Comparison of ENCODE assay signal across 7 mouse cellular contexts in the genomic region with DNA sequence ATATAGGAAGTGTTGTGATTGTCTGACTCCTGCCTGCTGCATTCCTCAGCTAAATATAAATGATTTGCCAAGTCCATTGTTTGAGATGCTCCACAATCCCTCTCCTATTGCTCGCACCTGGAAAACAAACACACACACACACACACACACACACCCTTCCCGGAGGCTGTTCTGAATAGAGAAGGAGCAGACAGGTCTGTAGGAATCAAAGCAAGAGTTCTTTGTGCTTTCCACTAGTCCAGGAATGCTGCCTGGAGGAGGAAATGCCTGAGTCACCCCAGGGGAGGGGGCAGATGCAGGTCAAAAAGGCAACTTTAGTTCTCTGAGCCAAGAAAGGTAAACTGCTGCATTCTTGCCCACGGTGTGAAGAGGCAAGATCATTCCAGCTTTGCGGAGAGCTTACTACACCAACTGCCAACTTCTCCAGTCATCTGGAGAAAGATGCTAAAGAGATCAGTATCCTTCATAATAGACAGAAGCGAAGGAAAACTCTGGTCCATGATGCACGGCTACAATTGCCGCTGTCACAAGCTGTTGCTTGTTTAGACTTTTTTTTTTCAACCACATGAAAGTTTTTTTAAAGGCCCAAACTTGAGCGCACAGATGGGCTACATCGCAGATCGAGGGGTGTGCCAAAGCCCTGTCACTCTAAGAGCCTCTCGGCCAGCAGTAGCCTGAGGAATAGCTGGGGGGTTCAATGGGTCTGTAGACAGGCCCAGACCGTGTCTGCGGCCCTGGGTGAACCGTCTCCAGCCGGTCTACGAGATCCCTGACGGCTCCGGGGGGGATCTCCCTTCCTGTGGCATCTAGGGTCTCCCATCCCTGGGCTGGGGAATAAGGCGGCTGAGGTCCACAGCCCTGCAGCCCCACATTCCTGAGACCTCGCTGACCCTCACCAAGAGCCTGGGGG. TPM values are rescaled to one million over a fixed set of nuclear protein-coding genes. Genes with fewer than 3 reads are reported as not detected.
DNase-seq lines count a peak whose midpoint lies in the region; ATAC-seq and TF ChIP-seq lines count a peak whose summit lies in the region.

No protein-coding gene starts in this region.

- peak overlapping the region; percentile 79 for H3K9ac ChIP-seq in embryonic facial prominence, embryonic 15.5 days
- peak overlapping the region; percentile 68 for H3K9ac ChIP-seq in hindbrain, embryonic 11.5 days (ENCODE audit: low read depth, low read length)
- peak overlapping the region; percentile 86 for H3K9ac ChIP-seq in limb, embryonic 14.5 days (ENCODE audit: low read depth, low read length, severe bottlenecking)
- H3K9ac ChIP-seq in neural tube, embryonic 11.5 days (ENCODE audit: low read length) = peak overlapping the region; percentile 69

- peak overlapping the region; percentile 92 for H3K4me2 ChIP-seq in embryonic facial prominence, embryonic 15.5 days (replicated peaks)
- peak overlapping the region; percentile 82 for H3K4me2 ChIP-seq in hindbrain, embryonic 11.5 days (replicated peaks; ENCODE audit: low read depth, low read length)
- peak overlapping the region; percentile 86 for H3K4me2 ChIP-seq in limb, embryonic 14.5 days (replicated peaks; ENCODE audit: low read depth, low read length, severe bottlenecking)
- H3K4me2 ChIP-seq in neural tube, embryonic 11.5 days (ENCODE audit: low read depth) = peak overlapping the region; percentile 85

- no peak for TF ChIP-seq CTCF in C2C12 (IDR thresholded peaks at IDR 0.05; ENCODE audit: control insufficient read depth, insufficient read depth, insufficient read length)

- TF ChIP-seq POLR2A in limb, embryonic 14.5 days (IDR thresholded peaks at IDR 0.05; ENCODE audit: borderline replicate concordance, extremely low read depth, insufficient read depth, insufficient read length) = no peak

- H3K79me2 ChIP-seq in C2C12 (ENCODE audit: control insufficient read depth, insufficient read depth) = no peaks in the 10 kb centered on the region

- peak overlapping the region; percentile 34 for H3K4me3 ChIP-seq in C2C12 (ENCODE audit: insufficient read depth, poor library complexity, severe bottlenecking)
- H3K4me3 ChIP-seq in embryonic facial prominence, embryonic 15.5 days (replicated peaks) = peak overlapping the region; percentile 73
- peak overlapping the region; percentile 73 for H3K4me3 ChIP-seq in hindbrain, embryonic 11.5 days (ENCODE audit: low read depth, low read length)
- H3K4me3 ChIP-seq in limb, embryonic 14.5 days (replicated peaks; ENCODE audit: low read length) = peak overlapping the region; percentile 81
- peak overlapping the region; percentile 64 for H3K4me3 ChIP-seq in neural tube, embryonic 11.5 days (ENCODE audit: low read depth, low read length)

- H3K27me3 ChIP-seq in C2C12 (ENCODE audit: control insufficient read depth, insufficient read depth, insufficient read length) = no peaks in the 10 kb centered on the region
- no peaks in the 10 kb centered on the region for H3K27me3 ChIP-seq in embryonic facial prominence, embryonic 15.5 days
- peaks cover 6% of the 10 kb centered on the region; the same call in 1 of the 2 replicates for H3K27me3 ChIP-seq in hindbrain, embryonic 11.5 days (ENCODE audit: control insufficient read depth, insufficient read depth, low read length)
- no peaks in the 10 kb centered on the region for H3K27me3 ChIP-seq in limb, embryonic 14.5 days (ENCODE audit: control insufficient read depth, insufficient read depth, low read length)
- no peaks in the 10 kb centered on the region for H3K27me3 ChIP-seq in neural tube, embryonic 11.5 days (ENCODE audit: control insufficient read depth, insufficient read depth, low read length)

- no peaks in the 10 kb centered on the region for H3K79me3 ChIP-seq in C2C12 (ENCODE audit: low read depth)

- H3ac ChIP-seq in C2C12 (ENCODE audit: control insufficient read depth, insufficient read length, low read depth) = peak overlapping the region; percentile 72

- H3K9me3 ChIP-seq in embryonic facial prominence, embryonic 15.5 days (replicated peaks) = no peaks in the 10 kb centered on the region
- H3K9me3 ChIP-seq in hindbrain, embryonic 11.5 days (ENCODE audit: control insufficient read depth, low read length) = no peaks in the 10 kb centered on the region
- no peaks in the 10 kb centered on the region for H3K9me3 ChIP-seq in limb, embryonic 14.5 days (ENCODE audit: control insufficient read depth, low read length)
- H3K9me3 ChIP-seq in neural tube, embryonic 11.5 days (ENCODE audit: control insufficient read depth, low read length) = no peaks in the 10 kb centered on the region

- peaks cover 39% of the 10 kb centered on the region for H3K4me1 ChIP-seq in embryonic facial prominence, embryonic 15.5 days
- no peaks in the 10 kb centered on the region for H3K4me1 ChIP-seq in hindbrain, embryonic 11.5 days (replicated peaks; ENCODE audit: control insufficient read depth, insufficient read depth, low read length)
- H3K4me1 ChIP-seq in limb, embryonic 14.5 days (ENCODE audit: control insufficient read depth, insufficient read depth, low read length) = peaks cover 9% of the 10 kb centered on the region
- H3K4me1 ChIP-seq in neural tube, embryonic 11.5 days (ENCODE audit: control insufficient read depth, insufficient read depth, low read length) = peaks cover 6% of the 10 kb centered on the region; the same call in 1 of the 2 replicates

- peak overlapping the region; percentile 91 for H3K27ac ChIP-seq in embryonic facial prominence, embryonic 15.5 days (replicated peaks)
- H3K27ac ChIP-seq in hindbrain, embryonic 11.5 days (ENCODE audit: low read depth, low read length) = peak overlapping the region; percentile 36; the same call in 1 of the 2 replicates
- peak overlapping the region; percentile 82 for H3K27ac ChIP-seq in limb, embryonic 14.5 days (replicated peaks; ENCODE audit: low read depth, low read length)
- peak overlapping the region; percentile 30; the same call in 1 of the 2 replicates for H3K27ac ChIP-seq in neural tube, embryonic 11.5 days (ENCODE audit: low read depth, low read length)

- DNase-seq in 3T3-L1 (ENCODE audit: low read depth, low spot score) = peak; percentile 70
- peak; percentile 57 for DNase-seq in hindbrain, embryonic 11.5 days (ENCODE audit: low spot score)
- peak; percentile 43 for DNase-seq in limb, embryonic 14.5 days (ENCODE audit: low spot score)
- peak; percentile 41 for DNase-seq in neural tube, embryonic 11.5 days (ENCODE audit: low spot score)

- peak; percentile 39; the same call in 1 of the 2 replicates for ATAC-seq in embryonic facial prominence, embryonic 15.5 days (ENCODE audit: insufficient number of reproducible peaks, low FRiP score, low TSS enrichment, low read depth)
- peak; percentile 64 for ATAC-seq in hindbrain, embryonic 11.5 days (ENCODE audit: low FRiP score)
- peak; percentile 28 for ATAC-seq in limb, embryonic 14.5 days (ENCODE audit: low FRiP score, low read depth)
- ATAC-seq in neural tube, embryonic 11.5 days (ENCODE audit: insufficient read depth, low FRiP score, low TSS enrichment) = peak; percentile 46
- no peak for ATAC-seq in monocyte, adult 5-6 weeks (replicated peaks; ENCODE audit: insufficient number of reproducible peaks, low FRiP score, low TSS enrichment, poor library complexity, severe bottlenecking)

- H3K36me3 ChIP-seq in C2C12 (ENCODE audit: control insufficient read depth, insufficient read depth) = no peaks in the 10 kb centered on the region
- peaks cover 4% of the 10 kb centered on the region; the same call in 1 of the 2 replicates for H3K36me3 ChIP-seq in embryonic facial prominence, embryonic 15.5 days
- H3K36me3 ChIP-seq in hindbrain, embryonic 11.5 days (ENCODE audit: control insufficient read depth, insufficient read depth, low read length) = no peaks in the 10 kb centered on the region
- no peaks in the 10 kb centered on the region for H3K36me3 ChIP-seq in limb, embryonic 14.5 days (ENCODE audit: control insufficient read depth, insufficient read depth, low read length)
- no peaks in the 10 kb centered on the region for H3K36me3 ChIP-seq in neural tube, embryonic 11.5 days (ENCODE audit: control insufficient read depth, insufficient read depth, low read length)

- WGBS in embryonic facial prominence, embryonic 15.5 days = 2% methylated on average over 19 of the region's 20 CpGs
- 2% methylated on average over 20 of the region's 20 CpGs for WGBS in hindbrain, embryonic 11.5 days
- 5% methylated on average over 18 of the region's 20 CpGs for WGBS in limb, embryonic 14.5 days
- 4% methylated on average over 20 of the region's 20 CpGs for WGBS in neural tube, embryonic 11.5 days

TF ChIP-seq in C2C12, 6 proteins besides CTCF, POLR2A, EP300 and RAD21:
- TF ChIP-seq MAX (IDR thresholded peaks at IDR 0.05) (no peak), MYOD1 (IDR thresholded peaks at IDR 0.05; ENCODE audit: control insufficient read depth, insufficient read length, low read depth) (no peak), FOSL1 (IDR thresholded peaks at IDR 0.05; ENCODE audit: insufficient read depth, low read length, poor library complexity, severe bottlenecking) (no peak), MYOG (IDR thresholded peaks at IDR 0.05; ENCODE audit: control insufficient read depth, extremely low read depth, insufficient read length) (no peak), USF1 (IDR thresholded peaks at IDR 0.05; ENCODE audit: low read depth) (no peak), CEBPB (IDR thresholded peaks at IDR 0.05; ENCODE audit: low read depth) (no peak)

RNA-seq across cellular contexts. Expression of a gene that starts 0.8 kb away (rescaled TPM):
- polyA plus RNA-seq in C2C12 (2012; fragmentation: generic; extraction: Trizol) = 57.6 TPM
- polyA plus RNA-seq in embryonic facial prominence, embryonic 15.5 days (2015; fragmentation: Nextera tagmentation; extraction: Ambion mirVana) = 156 and 177 TPM in 2 replicates
- polyA plus RNA-seq in hindbrain, embryonic 11.5 days (2014; fragmentation: Nextera tagmentation; extraction: Ambion mirVana) = 46.2 and 48.9 TPM in 2 replicates
- polyA plus RNA-seq in limb, embryonic 14.5 days (2012; rRNA removed) = 151 and 192 TPM in 2 replicates
- polyA plus RNA-seq in limb, embryonic 14.5 days (2014; fragmentation: Nextera tagmentation; extraction: Ambion mirVana) = 134 and 141 TPM in 2 replicates
- polyA plus RNA-seq in neural tube, embryonic 11.5 days (2014; fragmentation: Nextera tagmentation; extraction: Ambion mirVana) = 64.5 and 66.0 TPM in 2 replicates
- 0.67 to 5.3 TPM (median 3.0 TPM) in 3 replicates for total RNA-seq in monocyte, adult 5-6 weeks (2017)

Comparison
In these comparisons a context has a peak if more than half of its experiments do, and no peak if none do; other contexts are left out.
1. H3K27ac ChIP-seq: peak in every context shown above with its lines; median percentile 91 in embryonic facial prominence, embryonic 15.5 days; 82 in limb, embryonic 14.5 days; 36 in hindbrain, embryonic 11.5 days; 30 in neural tube, embryonic 11.5 days.